Mouse (Mus musculus) stomach, postnatal 0 days (tissue): ENCODE measurements around the gene Myo6.

Source experiments
- CTCF ChIP-seq: IDR thresholded peaks from 2 replicates; pipeline ENCODE4 v1.5.1; 2016; ENCODE audit warnings: antibody characterized with exemption, low read depth, mild to moderate bottlenecking, moderate library complexity
- EP300 ChIP-seq: optimal IDR thresholded peaks from 2 replicates; pipeline ENCODE3; 2016; ENCODE audit warnings: antibody characterized with exemption

GRCm38 (mm10) chr9:80266086-80266485 lies 101.3 kb downstream of the Myo6 start:
- TF ChIP-seq EP300 (no peak), CTCF (no peak)
